Mouse (Mus musculus) heart, embryonic 16.5 days (tissue): Measurements from ENCODE around the gene Stx11. TPM values are rescaled to one million over a fixed set of nuclear protein-coding genes. Genes with fewer than 3 reads are reported as not detected.

Experiments used
- ATAC-seq: fragments of 200-750 bp; cut with Nextera tagmentation; replicated peaks from 2 replicates; pipeline ENCODE4 v1.8.0; 2017; ENCODE audit warnings: moderate number of reproducible peaks; ENCODE audit not compliant: insufficient read depth, low FRiP score; ENCODE audit errors: extremely low read depth
- H3K27ac ChIP-seq: fragments of 300-500 bp; sonication (generic); 2 replicates; pipeline ENCODE4 v1.5.1; 2014; ENCODE audit warnings: mild to moderate bottlenecking, low read length, control low read depth, moderate library complexity
- H3K27me3 ChIP-seq: fragments of 300-500 bp; sonication (generic); 2 replicates; pipeline ENCODE4 v1.6.1; 2014; ENCODE audit warnings: low read length, mixed read lengths; ENCODE audit not compliant: control insufficient read depth, insufficient read depth
- H3K36me3 ChIP-seq: fragments of 300-500 bp; sonication (generic); 2 replicates; pipeline ENCODE4 v1.6.1; 2014; ENCODE audit not compliant: control insufficient read depth, insufficient read depth
- H3K4me1 ChIP-seq: fragments of 300-500 bp; sonication (generic); 2 replicates; pipeline ENCODE4 v1.6.1; 2014; ENCODE audit warnings: low read length, mixed read lengths; ENCODE audit not compliant: control insufficient read depth, insufficient read depth
- H3K4me2 ChIP-seq: fragments of 300-500 bp; sonication (generic); 2 replicates; pipeline ENCODE4 v1.6.1; 2014; ENCODE audit warnings: low read depth, mild to moderate bottlenecking, control low read depth, low read length
- H3K4me3 ChIP-seq: fragments of 300-500 bp; sonication (generic); 2 replicates; pipeline ENCODE4 v1.5.1; 2014; ENCODE audit warnings: mild to moderate bottlenecking, control low read depth, low read length
- H3K9ac ChIP-seq: fragments of 300-500 bp; sonication (generic); 2 replicates; pipeline ENCODE4 v1.6.1; 2014; ENCODE audit warnings: low read length, control low read depth
- H3K9me3 ChIP-seq: fragments of 300-500 bp; sonication (generic); replicated peaks from 2 replicates; pipeline ENCODE4 v1.6.1; 2016; ENCODE audit warnings: low read length; ENCODE audit not compliant: control insufficient read depth
- WGBS: fragments of 180-500 bp; shearing (Covaris S2); extraction: QIAGEN DNeasy Blood & Tissue Kit; methylation state at CpG from one replicate; pipeline ENCODE4 v1.1.7; 2014; 5-methylcytosine and 5-hydroxymethylcytosine counted together
- polyA plus RNA-seq: library from polyadenylated mRNA; unstranded; fragments of >200 nt; fragmentation: Nextera tagmentation; extraction: Ambion mirVana; gene quantifications from 2 replicates; pipeline ENCODE4 v1.2.1, GENCODE M21; 2015

The Stx11 gene
- polyA plus RNA-seq, 1 experiment from 2014 or later: 7.8 TPM

DNA sequence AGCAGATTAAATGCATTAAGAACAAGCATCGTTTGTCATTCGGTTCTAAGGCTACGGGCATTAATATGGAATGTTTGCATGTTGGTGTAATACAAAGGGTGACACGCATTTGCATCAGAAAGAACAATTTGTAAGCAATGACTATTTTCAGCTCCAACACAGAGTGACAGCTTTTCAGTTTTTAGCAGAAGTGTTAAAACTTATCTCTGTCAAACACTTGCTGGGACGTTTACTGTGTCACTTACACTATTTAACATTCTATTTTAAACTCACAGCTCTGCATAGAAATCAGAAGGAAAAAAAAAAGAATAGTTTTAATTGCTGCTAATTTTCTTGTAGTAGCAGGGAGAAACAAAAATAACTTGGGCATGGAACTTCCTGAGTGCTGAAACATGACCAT, 22.4 kb upstream of the Stx11 start:
- 56% methylated on average over 5 of the region's 5 CpGs for WGBS
- Histone ChIP-seq H3K27me3 (no peaks in the 10 kb centered on the region), H3K36me3 (no peaks in the 10 kb centered on the region), H3K9ac (no peak overlapping the region), H3K4me2 (no peak overlapping the region), H3K4me1 (peaks cover 2% of the 10 kb centered on the region; the same call in 1 of the 2 replicates), H3K27ac (peak overlapping the region; percentile 80), H3K9me3 (no peaks in the 10 kb centered on the region), H3K4me3 (no peak overlapping the region)
- ATAC-seq: no peak

DNA sequence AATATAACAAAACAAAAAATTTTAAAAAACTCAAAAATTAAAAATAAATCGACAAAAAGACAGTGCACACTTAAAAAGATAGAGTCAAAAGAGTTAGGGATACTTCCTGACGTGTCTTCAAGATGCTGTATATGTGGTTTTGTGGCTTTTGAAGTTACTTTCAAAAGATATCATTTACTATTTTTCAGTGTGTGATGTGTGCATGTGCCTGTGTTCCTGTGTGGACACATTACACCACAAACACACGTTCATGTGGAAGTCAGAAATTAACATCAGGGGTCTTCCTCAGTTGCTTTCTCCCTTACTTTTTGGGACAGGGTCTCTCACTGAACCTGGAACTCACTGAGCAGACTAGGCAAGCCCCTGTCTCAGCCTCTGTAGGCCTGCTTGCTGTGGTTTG, 20.9 kb upstream of the Stx11 start:
- ATAC-seq: no peak

DNA sequence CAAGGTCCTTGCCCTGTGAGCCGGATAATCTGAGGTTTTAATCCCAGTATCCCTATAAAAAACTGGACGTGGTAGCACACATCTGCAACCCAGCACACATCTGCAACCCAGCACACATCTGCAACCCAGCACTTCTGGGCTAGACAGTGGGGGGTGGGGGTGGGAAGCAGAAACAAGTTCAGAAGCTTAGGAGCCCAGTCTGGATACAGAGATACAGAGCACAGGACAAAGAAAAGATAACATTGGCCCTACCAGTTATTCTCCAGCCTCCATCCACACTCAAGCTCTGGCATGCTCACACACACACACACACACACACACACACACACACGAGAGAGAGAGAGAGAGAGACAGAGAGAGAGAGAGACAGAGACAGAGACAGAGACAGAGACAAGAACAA, 19.4 kb upstream of the Stx11 start:
- Histone ChIP-seq H3K4me2 (no peak overlapping the region), H3K27me3 (no peaks in the 10 kb centered on the region), H3K4me1 (peaks cover 2% of the 10 kb centered on the region; the same call in 1 of the 2 replicates), H3K9ac (no peak overlapping the region), H3K9me3 (no peaks in the 10 kb centered on the region), H3K27ac (no peak overlapping the region), H3K36me3 (no peaks in the 10 kb centered on the region), H3K4me3 (no peak overlapping the region)
- 51% methylated on average over 3 of the region's 3 CpGs for WGBS
- ATAC-seq: no peak

More for the DNA sequence above, 20.9 kb upstream of the Stx11 start:
- 71% methylated on average over 3 of the region's 3 CpGs for WGBS
- Histone ChIP-seq H3K9ac (no peak overlapping the region), H3K36me3 (no peaks in the 10 kb centered on the region), H3K4me1 (peaks cover 2% of the 10 kb centered on the region; the same call in 1 of the 2 replicates), H3K4me2 (no peak overlapping the region), H3K9me3 (no peaks in the 10 kb centered on the region), H3K4me3 (no peak overlapping the region), H3K27ac (no peak overlapping the region), H3K27me3 (no peaks in the 10 kb centered on the region)

DNA sequence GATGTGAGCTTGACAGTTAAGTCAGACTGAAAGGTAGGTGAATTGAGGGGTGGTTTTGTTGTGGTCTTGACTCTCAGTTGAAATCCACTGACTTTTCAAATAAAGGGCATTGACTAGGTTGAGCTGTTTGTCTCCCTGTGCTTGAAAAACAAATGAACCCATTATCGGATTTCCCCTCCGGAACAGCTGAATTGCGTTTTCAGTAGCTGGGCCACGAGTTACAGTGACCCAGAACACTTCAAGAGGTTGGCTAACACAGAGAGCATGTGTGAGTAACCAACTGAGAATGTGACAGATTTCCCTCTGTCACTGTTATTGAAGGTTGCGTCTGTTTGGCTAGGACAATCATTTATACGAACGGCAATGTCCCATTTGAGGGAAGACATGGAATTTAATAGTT, 17.0 kb upstream of the Stx11 start:
- no peaks in the 10 kb centered on the region for H3K9me3 ChIP-seq
- ATAC-seq: no peak
- WGBS: 50% methylated on average over 7 of the region's 7 CpGs

DNA sequence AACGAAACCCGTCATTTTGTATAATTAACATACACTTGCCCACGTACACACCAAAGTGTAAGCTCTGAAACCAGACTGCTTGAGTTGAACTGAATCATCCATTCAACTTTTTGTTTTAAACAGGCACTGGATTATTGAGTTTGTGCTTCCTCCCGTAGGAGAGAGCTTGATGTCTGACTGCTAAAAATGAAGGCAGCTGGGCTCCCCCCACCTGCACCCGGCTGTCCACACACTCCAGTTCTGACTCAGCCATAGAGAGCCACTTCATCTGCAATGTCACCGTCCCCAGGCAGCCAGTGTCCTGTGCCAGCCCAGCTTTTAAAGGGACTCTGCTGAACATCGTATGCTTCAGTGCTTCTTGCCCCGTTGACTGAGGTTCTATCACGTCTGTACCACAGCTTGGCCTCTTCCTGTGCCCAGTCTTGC, 13.7 kb upstream of the Stx11 start:
- H3K4me1 ChIP-seq: no peaks in the 10 kb centered on the region
- WGBS: 57% methylated on average over 9 of the region's 9 CpGs
- no peaks in the 10 kb centered on the region for H3K27me3 ChIP-seq
- H3K36me3 ChIP-seq: no peaks in the 10 kb centered on the region
- H3K27ac ChIP-seq: no peak overlapping the region
- H3K9ac ChIP-seq: no peak overlapping the region
- ATAC-seq: no peak
- no peaks in the 10 kb centered on the region for H3K9me3 ChIP-seq
- H3K4me3 ChIP-seq: no peak overlapping the region
- no peak overlapping the region for H3K4me2 ChIP-seq

More for the DNA sequence above, 17.0 kb upstream of the Stx11 start:
- Histone ChIP-seq H3K9ac (no peak overlapping the region), H3K4me3 (no peak overlapping the region), H3K36me3 (no peaks in the 10 kb centered on the region), H3K4me1 (no peaks in the 10 kb centered on the region), H3K27ac (no peak overlapping the region), H3K27me3 (no peaks in the 10 kb centered on the region), H3K4me2 (no peak overlapping the region)

DNA sequence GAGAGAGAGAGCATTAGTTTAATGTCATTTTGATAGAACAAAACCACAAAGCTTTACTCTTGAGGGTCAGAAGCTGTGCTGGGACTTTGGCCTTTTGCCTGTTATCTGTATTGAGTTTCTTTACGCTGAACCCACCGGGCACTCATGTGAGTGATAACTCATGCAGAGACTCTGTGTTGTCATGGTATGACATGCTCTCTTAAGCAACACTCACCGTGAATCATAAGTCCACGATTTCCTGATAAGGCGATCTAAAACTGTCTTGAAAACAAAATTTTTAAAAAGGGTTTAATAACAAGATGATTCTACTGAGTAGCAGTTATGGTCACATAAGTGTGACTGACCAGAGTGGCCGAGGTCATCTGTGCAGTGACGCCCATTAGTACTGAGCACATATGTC, 12.5 kb upstream of the Stx11 start:
- WGBS: 84% methylated on average over 7 of the region's 7 CpGs
- H3K27me3 ChIP-seq: no peaks in the 10 kb centered on the region
- no peak overlapping the region for H3K27ac ChIP-seq
- no peak overlapping the region for H3K9ac ChIP-seq
- no peak overlapping the region for H3K4me2 ChIP-seq
- H3K9me3 ChIP-seq: no peaks in the 10 kb centered on the region
- no peaks in the 10 kb centered on the region for H3K4me1 ChIP-seq
- ATAC-seq: no peak
- no peak overlapping the region for H3K4me3 ChIP-seq
- H3K36me3 ChIP-seq: no peaks in the 10 kb centered on the region

DNA sequence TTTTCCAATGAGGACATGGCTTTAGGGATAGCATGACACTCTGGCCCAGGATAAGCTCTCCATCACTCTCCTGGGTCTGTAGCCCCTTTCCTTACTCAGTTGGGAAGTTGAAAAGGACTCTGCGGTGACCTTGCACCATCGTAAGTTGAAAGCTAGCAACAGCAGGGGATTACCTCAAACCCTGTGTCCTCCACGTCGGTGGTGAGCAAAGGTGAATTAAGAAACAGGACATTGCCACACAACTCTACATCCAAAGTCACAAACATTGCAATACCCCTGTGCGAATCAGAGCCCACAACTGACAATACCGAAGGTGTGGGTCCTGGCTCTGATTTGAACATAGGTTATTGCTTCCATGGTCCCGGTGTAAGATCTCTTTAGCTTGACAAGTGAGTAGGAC, 11.9 kb upstream of the Stx11 start:
- no peaks in the 10 kb centered on the region; the same call in 1 of the 2 replicates for H3K9me3 ChIP-seq
- 78% methylated on average over 7 of the region's 7 CpGs for WGBS
- H3K4me2 ChIP-seq: no peak overlapping the region
- H3K36me3 ChIP-seq: no peaks in the 10 kb centered on the region
- no peak for ATAC-seq
- H3K27ac ChIP-seq: no peak overlapping the region
- no peaks in the 10 kb centered on the region for H3K27me3 ChIP-seq
- no peaks in the 10 kb centered on the region for H3K4me1 ChIP-seq
- no peak overlapping the region for H3K9ac ChIP-seq
- no peak overlapping the region for H3K4me3 ChIP-seq

DNA sequence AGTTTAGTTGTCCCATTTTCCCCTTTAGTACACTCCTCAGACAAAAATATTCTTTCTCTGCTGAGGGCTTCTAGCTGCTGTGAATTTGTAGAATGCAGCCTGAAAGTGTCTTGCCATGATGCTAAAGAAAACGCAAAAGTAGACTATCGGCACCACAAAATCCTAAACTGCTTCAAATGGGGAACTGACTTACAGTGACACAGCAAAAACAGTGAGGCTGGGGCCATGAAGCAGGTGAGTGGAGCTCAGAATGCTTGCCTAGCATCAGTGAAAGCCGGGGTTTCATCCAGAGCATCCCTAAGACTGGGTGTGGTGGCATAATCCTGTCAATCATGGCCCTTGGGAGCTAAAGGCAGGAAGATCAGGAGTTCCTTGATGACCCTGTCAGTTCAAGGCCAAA, 11.4 kb upstream of the Stx11 start:
- no peak overlapping the region for H3K4me3 ChIP-seq
- no peak overlapping the region for H3K4me2 ChIP-seq
- H3K4me1 ChIP-seq: no peaks in the 10 kb centered on the region
- H3K9me3 ChIP-seq: no peaks in the 10 kb centered on the region; the same call in 1 of the 2 replicates
- ATAC-seq: no peak
- no peak overlapping the region for H3K9ac ChIP-seq
- H3K36me3 ChIP-seq: no peaks in the 10 kb centered on the region
- WGBS: 79% methylated on average over 3 of the region's 3 CpGs
- no peaks in the 10 kb centered on the region for H3K27me3 ChIP-seq
- H3K27ac ChIP-seq: no peak overlapping the region

DNA sequence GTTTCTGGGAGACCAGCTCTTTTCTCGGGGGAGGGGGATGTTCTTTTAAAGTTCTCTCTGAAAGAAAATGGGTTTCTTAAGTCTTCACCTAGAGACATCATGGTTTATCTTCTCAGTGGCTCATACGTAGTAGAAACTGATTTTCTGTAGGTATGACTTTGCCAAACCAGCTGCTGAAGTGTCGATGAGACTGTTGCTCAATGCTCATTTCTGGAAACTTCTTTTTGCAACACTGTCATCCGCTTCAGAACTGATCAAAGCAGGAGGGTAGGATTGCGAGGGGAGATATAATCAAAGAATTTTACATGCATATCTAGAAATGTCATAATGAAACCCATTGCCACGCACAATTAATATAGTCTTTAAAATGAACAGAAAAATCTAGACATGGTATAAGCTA, 10.5 kb upstream of the Stx11 start:
- Histone ChIP-seq H3K27ac (no peak overlapping the region), H3K9me3 (no peaks in the 10 kb centered on the region; the same call in 1 of the 2 replicates), H3K4me1 (no peaks in the 10 kb centered on the region), H3K36me3 (no peaks in the 10 kb centered on the region), H3K9ac (no peak overlapping the region), H3K27me3 (no peaks in the 10 kb centered on the region), H3K4me2 (no peak overlapping the region), H3K4me3 (no peak overlapping the region)
- no peak for ATAC-seq
- 83% methylated on average over 6 of the region's 6 CpGs for WGBS
